Mouse (Mus musculus) embryonic facial prominence, embryonic 13.5 days (tissue): Measurements from ENCODE around the gene Gh. TPM values are rescaled to one million over a fixed set of nuclear protein-coding genes. Genes with fewer than 3 reads are reported as not detected.

Experiments used
- ATAC-seq: fragments of 200-750 bp; cut with Nextera tagmentation; 2 replicates; pipeline ENCODE4 v1.8.0; 2017; ENCODE audit warnings: low read depth; ENCODE audit not compliant: insufficient number of reproducible peaks, insufficient read depth, low FRiP score, low TSS enrichment
- H3K27ac ChIP-seq: fragments of 300-500 bp; sonication (generic); 2 replicates; pipeline ENCODE4 v1.5.1; 2015; ENCODE audit warnings: moderate library complexity, mild to moderate bottlenecking, inconsistent platforms
- H3K27me3 ChIP-seq: fragments of 300-500 bp; sonication (generic); 2 replicates; pipeline ENCODE4 v1.6.1; 2015; ENCODE audit warnings: mild to moderate bottlenecking, inconsistent platforms
- H3K36me3 ChIP-seq: fragments of 300-500 bp; sonication (generic); 2 replicates; pipeline ENCODE4 v1.6.1; 2015; ENCODE audit warnings: mild to moderate bottlenecking, inconsistent platforms
- H3K4me1 ChIP-seq: fragments of 300-500 bp; sonication (generic); 2 replicates; pipeline ENCODE4 v1.6.1; 2015; ENCODE audit warnings: inconsistent platforms
- H3K4me2 ChIP-seq: fragments of 300-500 bp; sonication (generic); 2 replicates; pipeline ENCODE4 v1.6.1; 2015; ENCODE audit warnings: moderate library complexity, mild to moderate bottlenecking, inconsistent platforms
- H3K4me3 ChIP-seq: fragments of 300-500 bp; sonication (generic); 2 replicates; pipeline ENCODE4 v1.5.1; 2015; ENCODE audit warnings: mild to moderate bottlenecking, inconsistent platforms
- H3K9ac ChIP-seq: fragments of 300-500 bp; sonication (generic); 2 replicates; pipeline ENCODE4 v1.6.1; 2015; ENCODE audit warnings: mild to moderate bottlenecking, inconsistent platforms
- H3K9me3 ChIP-seq: fragments of 300-500 bp; sonication (generic); 2 replicates; pipeline ENCODE4 v1.6.1; 2016; ENCODE audit warnings: inconsistent platforms
- WGBS: fragments of 180-500 bp; shearing (Covaris S2); methylation state at CpG from one replicate; pipeline ENCODE4 v1.1.7; 2015; ENCODE audit warnings: mixed read lengths; 5-methylcytosine and 5-hydroxymethylcytosine counted together
- polyA plus RNA-seq: library from polyadenylated mRNA; unstranded; fragments of >200 nt; fragmentation: Nextera tagmentation; extraction: Ambion mirVana; gene quantifications from 2 replicates; pipeline ENCODE4 v1.2.1, GENCODE M21; 2015

Gh gene
- polyA plus RNA-seq, 1 experiment from 2014 or later = not detected

DNA sequence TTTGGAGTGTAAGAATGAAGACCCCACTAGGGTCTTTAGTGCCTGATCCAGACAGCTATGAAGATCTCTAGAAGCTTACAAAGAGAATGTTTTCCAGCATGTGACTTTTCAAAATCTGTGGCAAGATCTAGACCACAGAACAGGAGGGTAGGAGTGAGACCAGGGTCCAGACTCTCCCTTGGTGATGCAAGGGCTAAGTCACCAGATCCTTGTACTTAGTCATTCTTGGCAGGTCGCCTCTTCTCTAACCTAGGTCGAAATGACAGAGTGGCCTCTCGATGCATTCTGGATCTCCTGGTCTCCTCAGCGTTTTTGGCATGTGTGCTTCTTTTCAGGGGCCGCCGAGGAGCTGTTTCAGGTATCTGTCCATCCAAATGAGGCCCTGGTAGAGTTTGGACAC, 19.2 kb downstream of the Gh start:
- H3K27ac ChIP-seq = no peak overlapping the region
- no peaks in the 10 kb centered on the region for H3K27me3 ChIP-seq
- no peak for ATAC-seq
- H3K9ac ChIP-seq = no peak overlapping the region
- H3K4me1 ChIP-seq = peaks cover 15% of the 10 kb centered on the region
- H3K9me3 ChIP-seq = no peaks in the 10 kb centered on the region
- H3K4me2 ChIP-seq = no peak overlapping the region
- whole genome bisulfite sequencing = 85% methylated on average over 6 of the region's 6 CpGs
- H3K4me3 ChIP-seq = no peak overlapping the region
- no peaks in the 10 kb centered on the region for H3K36me3 ChIP-seq

DNA sequence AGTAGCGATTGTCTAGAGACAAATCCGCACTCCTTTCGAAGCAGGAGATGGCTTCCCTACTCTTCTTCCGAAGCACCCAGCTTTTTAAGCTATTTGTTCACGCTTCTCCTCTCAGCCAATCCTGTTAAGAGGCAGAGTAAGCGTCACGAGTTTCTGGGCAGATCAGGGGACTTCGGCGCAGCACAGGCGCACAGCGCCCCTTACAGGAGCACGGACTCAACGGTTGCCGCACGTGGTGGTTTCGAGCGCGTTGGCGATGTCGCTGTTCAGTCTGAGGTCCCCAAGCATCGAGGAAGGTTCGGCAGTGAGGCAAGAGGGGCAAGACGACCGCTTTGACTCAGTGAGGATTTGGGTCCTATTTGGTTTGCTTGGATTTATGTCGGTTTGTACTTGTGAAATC, 25.2 kb downstream of the Gh start, which contains the start of gene Tcam1:
TSS of gene Tcam1 (plus strand) at position 219 of the 400 bp plus-strand sequence.
- WGBS = 6% methylated on average over 25 of the region's 25 CpGs
- H3K4me2 ChIP-seq = peak within 1 kb of the TSS; percentile 59
- 0 out of 2 replicates have a peak within 1 kb of the TSS, but pooled peaks have one; percentile 12 for H3K27ac ChIP-seq
- H3K9me3 ChIP-seq = no peaks in the 10 kb centered on the region
- no peak for ATAC-seq
- peak within 1 kb of the TSS; percentile 29 for H3K4me3 ChIP-seq
- no peaks in the 10 kb centered on the region for H3K36me3 ChIP-seq
- H3K27me3 ChIP-seq = no peaks in the 10 kb centered on the region
- peaks cover 26% of the 10 kb centered on the region for H3K4me1 ChIP-seq
- 0 out of 2 replicates have a peak within 1 kb of the TSS, but pooled peaks have one; percentile 28 for H3K9ac ChIP-seq

DNA sequence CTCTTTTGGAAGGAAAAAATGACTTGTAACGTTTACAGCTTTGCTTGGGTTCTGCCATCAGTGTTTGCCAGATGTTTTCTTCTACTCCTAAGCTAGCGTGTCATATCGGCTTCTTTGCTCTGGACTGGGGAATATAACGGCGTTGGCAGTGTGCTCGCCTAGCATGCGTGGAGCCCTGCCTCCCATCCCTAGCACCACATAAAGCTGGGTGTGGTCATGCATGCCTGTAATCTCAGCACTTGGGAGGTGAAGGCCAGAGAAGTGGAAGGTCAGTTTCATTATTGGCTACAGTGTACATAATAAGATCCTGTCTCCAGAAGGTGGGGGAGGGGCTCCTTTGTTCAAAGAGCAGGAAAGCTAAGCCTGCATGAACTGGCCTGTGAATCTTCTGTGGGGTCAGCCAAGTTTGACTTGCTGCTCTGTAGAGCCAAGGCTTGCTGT, 26.7 kb downstream of the Gh start:
- peak overlapping the region; percentile 87 for H3K27ac ChIP-seq

DNA sequence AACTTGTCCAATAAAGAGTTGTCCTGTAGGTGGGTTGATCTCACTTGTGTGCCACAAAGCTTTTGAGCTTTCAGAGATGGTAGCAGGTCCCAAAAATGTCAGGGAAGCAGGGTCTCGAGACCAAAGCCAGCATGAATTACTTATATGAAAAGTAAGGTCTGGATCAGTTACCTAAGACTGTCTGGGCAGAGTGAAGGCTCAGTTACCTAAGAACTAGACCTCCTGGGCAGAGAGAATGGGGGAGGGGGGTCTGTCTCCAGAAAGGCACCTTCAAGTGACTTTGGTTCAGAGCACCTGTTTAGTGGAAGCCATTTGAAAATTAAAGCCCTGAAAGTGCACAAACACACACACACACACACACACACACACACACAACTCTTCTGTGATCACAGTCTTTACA, 27.3 kb downstream of the Gh start:
- no peaks in the 10 kb centered on the region for H3K27me3 ChIP-seq
- H3K4me1 ChIP-seq = peaks cover 44% of the 10 kb centered on the region
- no peaks in the 10 kb centered on the region for H3K9me3 ChIP-seq
- H3K9ac ChIP-seq = no peak overlapping the region
- ATAC-seq = no peak
- H3K4me2 ChIP-seq = no peak overlapping the region
- peak overlapping the region; percentile 87 for H3K27ac ChIP-seq
- 70% methylated on average over 1 of the region's 1 CpGs for WGBS
- H3K4me3 ChIP-seq = no peak overlapping the region
- no peaks in the 10 kb centered on the region for H3K36me3 ChIP-seq

More for the DNA sequence above, 26.7 kb downstream of the Gh start:
- Histone ChIP-seq H3K27me3 (no peaks in the 10 kb centered on the region), H3K36me3 (no peaks in the 10 kb centered on the region), H3K4me2 (peak overlapping the region; percentile 20; the same call in 1 of the 2 replicates), H3K9ac (no peak overlapping the region), H3K4me1 (peaks cover 40% of the 10 kb centered on the region), H3K9me3 (no peaks in the 10 kb centered on the region), H3K4me3 (no peak overlapping the region)
- WGBS = 54% methylated on average over 7 of the region's 7 CpGs
- no peak for ATAC-seq

DNA sequence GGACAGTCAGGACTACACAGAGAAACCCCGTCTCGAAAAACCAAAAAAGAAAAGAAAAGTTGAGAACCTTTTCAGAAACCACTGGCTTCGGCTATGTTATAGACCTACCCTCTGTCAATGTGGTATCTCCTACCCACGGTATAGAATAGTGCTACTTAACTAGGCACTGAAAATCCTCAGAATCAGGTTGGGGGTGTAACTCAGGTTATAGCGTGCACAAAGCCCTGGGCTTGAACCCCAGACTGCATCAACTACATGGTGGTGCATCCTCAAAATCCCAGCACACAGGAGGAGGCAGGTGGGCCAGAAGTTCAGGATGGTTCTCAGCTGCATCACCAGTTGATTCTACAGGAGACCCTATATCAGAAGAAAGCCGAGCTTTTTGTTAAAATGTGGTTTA, 27.9 kb downstream of the Gh start:
- WGBS = 91% methylated on average over 6 of the region's 6 CpGs
- H3K4me1 ChIP-seq = peaks cover 49% of the 10 kb centered on the region
- no peaks in the 10 kb centered on the region for H3K27me3 ChIP-seq
- no peak overlapping the region for H3K4me3 ChIP-seq
- H3K27ac ChIP-seq = peak overlapping the region; percentile 87; the same call in 1 of the 2 replicates
- no peak for ATAC-seq
- no peak overlapping the region for H3K9ac ChIP-seq
- H3K4me2 ChIP-seq = peak overlapping the region; percentile 91
- no peaks in the 10 kb centered on the region for H3K9me3 ChIP-seq
- no peaks in the 10 kb centered on the region for H3K36me3 ChIP-seq

DNA sequence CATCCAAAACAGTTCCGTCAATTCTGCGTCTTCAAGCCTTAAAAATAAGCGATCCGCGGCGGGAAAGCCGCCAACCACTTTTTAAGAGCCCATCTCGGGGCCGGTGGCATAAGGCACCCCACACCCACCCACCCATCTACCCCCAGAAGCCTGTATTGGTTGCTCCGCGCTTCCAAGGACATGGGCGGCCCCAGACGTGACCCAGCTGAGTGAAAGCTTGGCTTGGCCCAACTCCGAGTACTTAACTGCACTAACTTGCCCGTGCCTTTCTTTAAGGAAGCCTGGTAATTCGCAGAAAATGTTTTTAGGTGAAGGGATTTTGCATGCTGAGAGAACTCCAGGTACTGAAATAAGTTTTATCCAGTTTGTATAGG, 28.4 kb downstream of the Gh start:
- Histone ChIP-seq H3K36me3 (no peaks in the 10 kb centered on the region), H3K27me3 (no peaks in the 10 kb centered on the region), H3K4me3 (peak overlapping the region; percentile 99), H3K27ac (peak overlapping the region; percentile 87), H3K9me3 (no peaks in the 10 kb centered on the region), H3K9ac (peak overlapping the region; percentile 99), H3K4me2 (peak overlapping the region; percentile 91), H3K4me1 (peaks cover 54% of the 10 kb centered on the region)
- no peak for ATAC-seq
- 12% methylated on average over 16 of the region's 16 CpGs for WGBS

DNA sequence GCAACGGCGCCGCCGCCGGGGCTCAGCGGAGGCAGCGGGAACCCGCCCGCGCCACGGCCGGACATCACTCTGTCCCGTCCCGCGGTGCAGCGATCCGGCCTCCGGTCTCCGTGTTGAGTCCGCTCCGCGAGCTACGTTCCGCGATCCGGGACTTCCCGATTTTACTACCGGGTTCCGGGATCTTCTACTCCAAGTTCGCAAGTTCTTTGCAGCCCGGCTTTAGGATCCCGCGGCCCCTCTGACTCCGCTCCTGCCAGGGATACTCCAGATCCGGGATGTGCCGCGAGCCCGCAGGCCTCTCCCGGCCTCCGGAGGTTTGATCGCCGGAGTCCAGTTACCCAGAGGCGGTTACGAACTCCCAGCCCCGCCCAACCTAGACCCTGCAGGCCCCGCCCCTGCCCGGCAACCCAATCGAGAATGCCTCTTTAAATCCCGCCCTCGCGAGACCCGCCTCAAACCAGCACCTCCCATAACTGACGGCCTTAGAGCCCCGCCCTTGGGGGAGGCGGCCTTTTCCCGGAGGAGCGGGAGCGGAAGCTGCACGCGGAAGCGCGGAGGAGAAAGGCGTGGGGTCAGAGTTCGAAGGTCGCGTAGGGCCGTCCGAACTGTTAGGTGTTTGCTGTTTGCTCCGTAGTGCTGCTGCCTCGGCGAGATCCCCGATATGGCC, 28.9 kb downstream of the Gh start, which contains the start of gene Smarcd2:
TSS of gene Smarcd2 (minus strand) at position 329 of the 667 bp plus-strand sequence.
- H3K4me2 ChIP-seq = peak within 1 kb of the TSS; percentile 91
- peak within 1 kb of the TSS; percentile 97 for H3K27ac ChIP-seq
- H3K9ac ChIP-seq = peak within 1 kb of the TSS; percentile 99
- H3K4me3 ChIP-seq = peak within 1 kb of the TSS; percentile 99
- peak; percentile 88 for ATAC-seq
- H3K27me3 ChIP-seq = no peaks in the 10 kb centered on the region
- H3K9me3 ChIP-seq = no peaks in the 10 kb centered on the region
- H3K4me1 ChIP-seq = peaks cover 60% of the 10 kb centered on the region
- peaks cover 1% of the 10 kb centered on the region; the same call in 1 of the 2 replicates for H3K36me3 ChIP-seq
- under 1% methylated on average over 72 of the region's 72 CpGs for WGBS

DNA sequence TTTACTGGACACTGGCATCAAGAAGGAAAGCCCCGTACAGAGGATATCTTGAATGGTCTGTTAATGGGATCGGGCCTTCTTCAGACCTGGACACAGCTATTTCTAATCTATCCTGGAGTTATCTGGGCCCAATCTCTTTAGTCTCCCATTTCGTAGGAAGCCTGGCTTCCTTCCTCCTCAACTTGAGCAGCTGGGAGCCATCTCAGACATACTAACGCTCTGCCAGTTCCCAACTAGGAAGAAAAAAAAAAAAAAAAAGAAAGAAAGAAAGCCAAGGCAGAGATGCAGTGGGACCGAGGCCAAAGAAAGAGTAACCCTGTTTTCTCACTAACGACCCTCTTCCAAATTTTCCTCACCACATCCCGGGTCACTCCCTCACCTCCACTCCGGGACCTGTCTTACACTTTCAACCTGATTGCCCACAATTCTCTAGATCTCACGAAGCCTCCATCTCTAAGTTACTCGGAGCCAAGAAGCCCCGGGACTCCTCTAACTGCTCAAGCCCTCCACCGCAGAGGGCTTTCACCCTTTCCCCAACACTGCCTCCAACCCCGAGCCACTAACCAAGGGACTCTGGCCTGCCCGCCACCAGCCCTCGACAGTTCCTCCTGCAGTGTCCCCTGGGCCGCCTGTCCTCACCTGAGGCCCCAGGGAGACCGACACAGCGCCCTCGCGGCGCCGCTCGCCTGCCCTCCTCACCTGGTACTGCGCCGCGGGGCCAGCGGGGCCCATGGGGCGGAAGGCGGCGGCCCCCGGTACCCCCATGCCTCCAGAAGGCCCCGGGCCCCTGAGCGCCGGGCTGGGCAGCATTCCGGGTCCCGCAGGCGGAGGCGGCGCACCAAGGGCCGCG, 29.6 kb downstream of the Gh start:
- Histone ChIP-seq H3K9me3 (no peaks in the 10 kb centered on the region), H3K4me2 (peak overlapping the region; percentile 91), H3K27me3 (no peaks in the 10 kb centered on the region), H3K9ac (peak overlapping the region; percentile 99), H3K4me3 (peak overlapping the region; percentile 99), H3K27ac (peak overlapping the region; percentile 97), H3K4me1 (peaks cover 66% of the 10 kb centered on the region), H3K36me3 (peaks cover 9% of the 10 kb centered on the region)
- ATAC-seq = peak; percentile 16; the same call in 1 of the 2 replicates
- WGBS = under 1% methylated on average over 41 of the region's 41 CpGs

DNA sequence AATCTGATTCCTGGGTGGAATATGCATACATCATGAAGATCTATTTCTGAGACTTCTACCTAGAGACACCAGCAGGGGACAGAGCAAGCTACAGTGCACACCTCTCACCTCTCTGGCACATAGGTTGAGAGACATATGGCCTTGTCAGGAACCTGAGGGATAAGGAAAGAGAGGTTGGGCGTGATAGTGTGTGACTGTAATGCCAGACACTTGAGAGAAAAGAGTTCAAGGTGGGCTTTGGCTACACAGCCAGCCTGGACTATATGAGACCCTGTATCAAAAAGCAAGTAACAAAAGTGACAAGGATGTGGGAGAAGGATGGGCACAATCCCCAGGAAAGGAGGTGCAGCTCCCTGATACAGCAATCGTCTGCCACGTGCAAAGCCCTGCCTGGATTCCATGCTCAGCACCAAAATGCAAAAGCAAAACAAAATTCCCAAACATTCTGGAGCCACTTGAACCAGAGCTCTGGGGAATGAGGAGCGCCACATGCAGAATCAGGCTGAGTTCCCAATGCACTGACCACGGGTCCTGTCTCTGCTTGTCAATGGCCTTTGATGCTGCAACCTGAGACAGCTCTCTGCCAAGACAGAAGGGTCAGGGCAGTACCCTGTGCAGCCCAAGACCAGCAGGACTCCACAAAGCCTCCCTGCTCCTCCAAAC, 30.4 kb downstream of the Gh start:
- H3K4me1 ChIP-seq = peaks cover 61% of the 10 kb centered on the region
- H3K4me3 ChIP-seq = peak overlapping the region; percentile 99
- WGBS = 27% methylated on average over 5 of the region's 5 CpGs
- no peaks in the 10 kb centered on the region for H3K27me3 ChIP-seq
- peak overlapping the region; percentile 97 for H3K27ac ChIP-seq
- H3K4me2 ChIP-seq = peak overlapping the region; percentile 91
- no peak for ATAC-seq
- peaks cover 16% of the 10 kb centered on the region for H3K36me3 ChIP-seq
- H3K9ac ChIP-seq = peak overlapping the region; percentile 99
- no peaks in the 10 kb centered on the region for H3K9me3 ChIP-seq

DNA sequence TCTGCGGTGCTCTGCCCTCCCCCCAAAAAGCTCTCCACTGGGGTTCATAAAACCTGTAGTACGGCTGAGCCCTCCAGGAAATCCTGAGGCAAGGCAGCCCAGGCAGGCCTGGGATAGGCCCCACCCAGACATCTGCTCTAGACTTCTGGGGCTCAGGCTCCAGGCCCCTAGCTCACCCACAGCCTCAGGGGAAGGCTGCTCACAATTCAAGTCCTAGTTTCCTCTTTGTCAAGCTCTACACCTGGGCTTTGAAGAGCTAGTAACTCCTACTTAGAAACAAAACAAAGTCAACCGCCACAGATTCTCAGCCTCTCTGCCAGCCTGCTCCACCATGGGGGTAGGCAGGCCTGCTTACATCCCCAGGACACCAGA, 32.6 kb downstream of the Gh start:
- Histone ChIP-seq H3K9ac (peak overlapping the region; percentile 57), H3K4me3 (peak overlapping the region; percentile 9; the same call in 1 of the 2 replicates), H3K9me3 (no peaks in the 10 kb centered on the region), H3K4me2 (peak overlapping the region; percentile 44), H3K36me3 (peaks cover 39% of the 10 kb centered on the region), H3K27me3 (no peaks in the 10 kb centered on the region), H3K27ac (peak overlapping the region; percentile 78), H3K4me1 (peaks cover 47% of the 10 kb centered on the region)
- 0 out of 2 replicates have a peak, but pooled peaks have one; percentile 9 for ATAC-seq
- WGBS = 42% methylated on average over 3 of the region's 3 CpGs
